Mouse (Mus musculus): ENCODE data around the gene Mbnl1. TPM values are rescaled to one million over a fixed set of nuclear protein-coding genes. Genes with fewer than 3 reads are reported as not detected.

Mbnl1 gene
- total RNA-seq, 2 experiments from 2014 or later = 110 to 116 TPM

DNA sequence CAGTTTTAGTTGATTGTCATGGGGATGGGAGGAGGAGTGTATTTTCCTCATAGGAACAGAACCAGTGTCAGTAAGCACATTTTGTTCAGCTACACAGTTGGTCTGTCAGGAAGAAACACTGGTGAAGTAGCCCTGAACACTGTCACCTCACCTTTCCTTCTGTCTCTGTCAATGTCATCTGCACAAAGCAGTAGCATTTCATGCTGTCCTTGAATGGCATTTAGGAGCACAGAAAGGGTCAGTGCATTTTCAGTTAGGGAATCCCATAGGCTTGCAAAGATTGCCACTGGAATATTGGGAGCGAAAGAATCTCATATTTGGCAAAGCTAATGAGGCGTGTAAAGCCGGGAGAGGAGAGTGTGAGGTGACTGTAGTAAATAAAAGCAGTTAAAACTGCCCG, 114.5 kb downstream of the Mbnl1 start:
- intact Hi-C loops (cut with DNase I) = no loop called here

DNA sequence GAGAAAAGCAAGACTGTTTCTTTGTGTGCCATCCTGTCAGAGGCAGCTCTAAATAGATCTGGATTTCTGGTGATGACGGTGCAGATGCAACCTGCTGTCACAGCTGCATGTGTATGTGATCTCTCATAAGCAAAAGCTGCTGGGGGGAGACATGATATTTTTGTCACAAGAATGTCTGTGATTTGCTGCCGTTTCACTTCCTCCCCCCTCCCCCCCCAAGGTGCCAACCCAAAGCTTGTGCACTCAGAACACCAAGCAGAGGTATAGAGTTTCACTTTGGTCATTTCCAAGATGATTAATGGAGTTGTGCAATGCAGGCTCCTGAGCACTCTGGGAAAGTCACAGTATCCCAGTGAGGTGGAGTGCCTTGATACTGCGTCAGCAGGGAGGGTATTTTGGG, 116.7 kb downstream of the Mbnl1 start:
- no peak for DNase-seq (ENCODE audit: low spot score in 2 of 2)
- intact Hi-C loops (cut with DNase I) = no loop called here

More for the DNA sequence above, 114.5 kb downstream of the Mbnl1 start:
- no peak for DNase-seq (ENCODE audit: low spot score in 2 of 2)

DNA sequence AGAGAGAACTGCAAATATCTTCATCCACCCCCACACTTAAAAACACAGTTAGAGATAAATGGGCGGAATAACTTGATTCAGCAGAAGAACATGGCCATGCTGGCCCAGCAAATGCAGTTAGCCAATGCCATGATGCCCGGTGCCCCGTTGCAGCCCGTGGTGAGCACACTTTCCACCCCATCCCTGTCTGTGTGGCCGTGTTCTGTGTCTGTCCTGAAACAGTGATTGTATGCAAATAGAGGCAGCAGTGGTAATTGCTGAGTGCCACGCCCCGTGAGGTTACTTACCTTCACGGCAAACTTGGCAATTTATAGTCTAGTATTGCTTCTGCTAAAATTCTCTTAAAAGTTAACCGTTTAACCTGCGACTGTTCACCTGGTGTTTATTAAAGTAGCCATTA, 123.0 kb downstream of the Mbnl1 start:
- intact Hi-C loops (cut with DNase I) = no loop called here
- no peak for DNase-seq (ENCODE audit: low spot score in 2 of 2)

DNA sequence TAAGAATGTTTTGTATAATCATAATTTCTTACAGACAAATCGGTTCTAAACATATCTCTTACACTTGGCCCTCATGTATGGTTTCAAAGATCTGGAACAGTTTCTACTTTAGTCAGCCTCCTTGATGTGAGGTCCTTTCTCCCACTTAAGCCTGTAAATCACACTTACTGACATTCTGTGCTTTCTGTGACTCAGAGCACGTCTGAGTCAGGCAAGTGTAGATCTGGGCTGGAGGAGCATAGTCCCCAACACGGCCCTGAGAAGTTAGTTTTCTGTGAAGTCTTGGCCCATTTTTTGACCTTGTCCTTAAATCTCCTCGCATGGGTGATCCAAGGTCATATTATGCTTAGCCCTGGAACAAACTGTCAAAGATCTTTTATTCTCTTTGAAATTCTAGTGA, 124.4 kb downstream of the Mbnl1 start:
- no peak for DNase-seq (ENCODE audit: low spot score in 2 of 2)
- intact Hi-C loops (cut with DNase I) = no loop called here

DNA sequence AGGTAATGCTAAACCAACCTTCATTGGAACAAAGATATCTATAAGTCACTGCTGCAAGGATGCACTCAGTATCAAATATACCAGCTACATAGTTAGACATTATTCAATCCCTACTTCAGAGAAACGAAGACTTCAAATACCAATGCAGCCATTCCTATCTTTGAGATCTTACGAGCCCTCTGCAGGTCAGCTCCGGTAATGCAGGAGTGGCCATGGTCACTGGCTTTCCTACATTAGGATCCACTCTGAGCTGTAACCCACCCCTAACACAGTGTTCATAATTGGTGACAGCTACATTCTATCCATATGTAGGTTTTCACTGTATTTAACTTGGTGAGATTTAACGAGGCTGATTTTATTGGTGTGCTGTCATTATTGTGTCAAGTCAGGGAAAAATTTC, 129.1 kb downstream of the Mbnl1 start:
- DNase-seq (ENCODE audit: low spot score in 2 of 2) = peak; percentile 72 to 76
- intact Hi-C loops (cut with DNase I) = no loop called here

DNA sequence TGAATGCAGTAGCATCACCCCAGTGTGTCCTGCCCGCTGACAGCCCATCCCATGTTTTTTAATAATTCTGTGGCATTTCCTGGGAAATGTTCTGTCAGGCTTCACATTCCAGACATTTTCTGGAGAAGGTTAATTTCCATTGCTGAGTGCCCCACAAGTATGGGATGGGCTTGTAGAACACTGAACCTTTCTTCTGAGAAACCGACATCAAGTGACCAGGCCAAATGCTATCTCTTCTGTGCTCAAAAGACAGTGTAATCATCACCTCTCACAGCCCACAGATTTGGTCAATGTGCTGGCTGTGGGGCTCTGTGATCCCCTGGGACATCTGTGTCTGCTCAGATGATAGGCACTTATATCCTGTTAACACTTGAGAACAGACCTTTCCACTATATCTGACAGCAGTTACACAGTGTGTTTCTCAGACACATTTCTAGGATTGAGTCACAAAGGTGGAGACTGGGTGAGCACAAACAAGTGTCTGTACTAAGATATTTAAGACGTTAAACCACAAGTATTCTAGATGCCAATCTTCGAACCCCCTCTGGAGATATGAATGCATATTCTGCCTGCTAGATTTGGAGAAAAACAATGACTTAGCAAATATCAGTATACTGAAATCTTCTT, 130.4 kb downstream of the Mbnl1 start:
- intact Hi-C loops (cut with DNase I) = no loop called here
- no peak for DNase-seq (ENCODE audit: low spot score in 2 of 2)

DNA sequence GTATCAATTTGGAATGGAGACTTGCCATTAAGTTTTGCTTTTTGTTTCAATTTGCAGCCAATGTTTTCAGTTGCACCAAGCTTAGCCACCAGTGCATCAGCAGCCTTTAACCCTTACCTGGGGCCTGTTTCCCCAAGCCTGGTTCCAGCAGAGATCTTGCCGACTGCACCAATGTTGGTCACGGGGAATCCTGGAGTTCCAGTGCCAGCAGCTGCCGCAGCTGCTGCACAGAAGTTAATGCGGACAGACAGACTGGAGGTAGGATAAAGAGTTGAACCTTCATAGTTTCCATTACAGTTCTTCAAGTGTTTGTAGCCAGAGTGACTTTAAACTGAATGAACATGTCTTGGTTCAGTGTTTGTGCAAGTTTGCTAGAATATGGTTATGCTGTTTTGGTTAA, 131.0 kb downstream of the Mbnl1 start:
- intact Hi-C loops (cut with DNase I) = no loop called here
- no peak for DNase-seq (ENCODE audit: low spot score in 2 of 2)

DNA sequence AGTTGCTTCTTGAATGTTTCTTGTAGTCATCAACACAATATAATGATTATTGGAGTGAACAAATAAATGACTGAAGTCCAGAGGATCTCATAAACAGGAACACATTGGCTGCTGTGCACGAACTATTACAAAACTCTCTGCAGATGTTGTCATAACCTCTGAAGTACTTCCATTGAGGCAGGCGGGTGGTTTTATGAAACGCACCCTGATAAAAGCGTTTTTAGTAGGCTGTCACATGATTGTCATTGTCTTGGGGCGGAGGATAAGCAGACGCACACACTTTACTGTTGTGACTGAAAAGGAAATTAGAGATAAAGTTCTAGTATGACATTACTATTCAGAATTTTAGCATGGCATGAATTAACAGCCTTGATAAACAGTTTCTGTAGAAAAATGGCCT, 131.6 kb downstream of the Mbnl1 start:
- intact Hi-C loops (cut with DNase I) = no loop called here
- no peak for DNase-seq (ENCODE audit: low spot score in 2 of 2)

DNA sequence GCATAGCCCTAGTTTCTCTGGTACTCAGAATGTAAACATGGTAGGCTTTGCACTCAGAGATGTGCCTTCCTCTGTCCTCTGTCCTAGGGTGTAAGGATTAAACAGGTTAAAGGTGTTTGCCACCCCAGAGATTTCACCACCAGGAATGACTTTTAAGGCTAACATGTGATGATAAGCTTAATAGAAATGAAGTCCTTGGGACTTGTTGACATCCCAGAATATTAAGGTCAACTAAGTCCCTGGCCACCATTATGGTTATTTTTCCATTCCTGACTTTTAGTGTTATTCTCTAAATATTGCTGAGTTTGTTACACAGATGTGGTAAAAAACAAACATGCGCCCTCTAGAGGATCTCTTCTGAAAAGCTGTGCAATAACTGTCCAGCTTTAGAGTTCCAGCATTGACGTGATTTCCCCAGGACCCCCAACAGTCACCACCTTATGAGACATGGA, 136.3 kb downstream of the Mbnl1 start:
- DNase-seq (ENCODE audit: low spot score in 2 of 2) = peak; percentile 43 to 49
- intact Hi-C loops (cut with DNase I) = no loop called here

DNA sequence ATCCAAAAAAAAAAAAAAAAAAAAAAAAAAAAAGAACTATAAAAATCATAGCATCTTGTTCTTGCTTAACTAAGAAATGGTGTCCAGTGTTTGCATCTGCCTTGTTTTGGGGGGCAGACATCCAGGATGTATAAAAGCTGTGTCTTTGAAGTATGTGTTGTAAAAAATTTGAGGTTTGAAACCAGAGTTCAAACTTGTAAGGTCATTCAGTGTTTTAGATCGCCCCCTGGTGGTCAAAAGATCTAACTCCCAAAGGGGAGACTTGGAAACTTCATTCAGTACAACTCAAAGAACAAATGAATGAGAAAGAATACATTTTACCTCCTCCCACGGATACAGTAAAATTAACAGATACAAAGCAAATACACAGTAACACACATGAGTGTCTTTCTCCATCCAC, 139.2 kb downstream of the Mbnl1 start:
- DNase-seq (ENCODE audit: low spot score in 2 of 2) = peak; percentile 63 to 75
- intact Hi-C loops (cut with DNase I) = loop anchor here (5.0 kb wide), 2 partner anchors 85 to 110 kb away; no protein-coding TSS in a partner anchor

DNA sequence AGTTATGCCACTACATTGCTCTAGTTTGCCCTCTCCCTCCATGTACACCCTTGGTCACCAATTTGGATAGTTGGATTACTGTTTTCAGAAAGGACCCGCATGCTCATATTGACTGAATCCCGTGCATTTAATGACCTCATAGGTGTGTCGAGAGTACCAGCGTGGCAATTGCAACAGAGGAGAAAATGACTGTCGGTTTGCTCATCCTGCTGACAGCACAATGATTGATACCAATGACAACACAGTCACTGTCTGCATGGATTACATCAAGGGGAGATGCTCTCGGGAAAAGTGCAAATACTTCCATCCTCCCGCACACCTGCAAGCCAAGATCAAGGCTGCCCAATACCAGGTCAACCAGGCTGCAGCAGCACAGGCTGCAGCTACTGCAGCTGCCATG, 140.5 kb downstream of the Mbnl1 start:
- intact Hi-C loops (cut with DNase I) = loop anchor here (5.0 kb wide), 2 partner anchors 86 to 111 kb away; no protein-coding TSS in a partner anchor

DNA sequence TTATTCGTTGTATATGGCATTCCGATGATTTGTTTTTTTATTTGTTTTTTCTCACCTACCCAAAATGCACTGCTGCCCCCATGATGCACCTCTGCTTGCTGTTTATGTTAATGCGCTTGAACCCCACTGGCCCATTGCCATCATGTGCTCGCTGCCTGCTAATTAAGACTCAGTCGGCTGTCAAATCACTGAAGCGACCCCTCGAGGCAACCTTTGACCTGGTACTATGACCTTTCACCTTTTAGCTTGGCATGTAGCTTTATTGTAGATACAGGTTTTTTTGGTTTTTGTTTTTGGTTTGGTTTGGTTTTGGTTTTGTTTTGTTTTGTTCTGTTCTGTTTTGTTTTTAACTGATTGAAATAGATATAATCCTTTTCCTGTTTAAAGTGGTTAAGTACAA, 141.9 kb downstream of the Mbnl1 start:
- intact Hi-C loops (cut with DNase I) = loop anchor here (5.0 kb wide), 2 partner anchors 87 to 112 kb away; no protein-coding TSS in a partner anchor
- no peak for DNase-seq (ENCODE audit: low spot score in 2 of 2)

More for the DNA sequence above, 140.5 kb downstream of the Mbnl1 start:
- DNase-seq (ENCODE audit: low spot score in 2 of 2) = no peak

DNA sequence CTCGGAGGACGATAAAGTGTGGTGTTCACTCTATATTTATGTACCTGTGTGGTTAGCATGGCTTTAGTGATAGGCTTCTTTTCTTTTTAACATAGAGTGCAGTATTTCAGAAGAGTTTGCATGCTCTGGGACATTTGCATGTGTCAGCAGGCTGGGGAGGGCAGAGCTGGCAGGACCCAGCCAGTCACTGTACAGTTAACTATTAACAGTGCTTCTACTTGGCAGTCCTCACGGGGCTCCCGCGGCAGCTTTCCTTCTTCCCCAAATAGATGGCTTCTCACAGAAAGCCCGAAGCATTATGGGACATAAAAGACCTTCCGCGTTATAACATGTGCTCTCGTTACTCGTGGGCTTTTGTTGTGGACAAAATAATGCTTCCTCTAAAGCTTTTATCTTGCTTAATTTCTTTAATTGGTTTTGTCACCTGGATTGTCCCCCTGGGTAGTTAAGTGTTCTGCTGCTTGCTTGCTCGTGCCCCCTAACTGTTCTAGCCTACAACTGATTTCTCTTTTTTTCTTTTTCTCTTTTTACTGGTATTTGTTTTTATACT, 142.5 kb downstream of the Mbnl1 start:
- intact Hi-C loops (cut with DNase I) = no loop called here
- DNase-seq (ENCODE audit: low spot score in 2 of 2) = peak; percentile 16 to 17

DNA sequence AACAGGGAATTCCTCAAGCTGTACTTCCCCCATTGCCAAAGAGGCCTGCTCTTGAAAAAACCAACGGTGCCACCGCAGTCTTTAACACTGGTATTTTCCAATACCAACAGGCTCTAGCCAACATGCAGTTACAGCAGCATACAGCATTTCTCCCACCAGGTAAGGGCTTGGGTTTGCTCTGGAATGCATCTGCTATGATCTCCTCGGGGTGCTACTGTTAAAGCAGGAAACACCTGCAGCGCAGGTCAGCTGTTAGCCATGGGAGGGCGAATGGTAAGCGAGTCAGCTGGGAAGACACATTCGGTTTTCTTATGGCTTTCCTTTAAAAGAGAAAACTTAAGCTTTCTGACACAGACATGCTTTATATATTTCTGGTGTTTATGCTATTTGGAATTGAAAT, 143.0 kb downstream of the Mbnl1 start:
- no peak for DNase-seq (ENCODE audit: low spot score in 2 of 2)
- intact Hi-C loops (cut with DNase I) = no loop called here

DNA sequence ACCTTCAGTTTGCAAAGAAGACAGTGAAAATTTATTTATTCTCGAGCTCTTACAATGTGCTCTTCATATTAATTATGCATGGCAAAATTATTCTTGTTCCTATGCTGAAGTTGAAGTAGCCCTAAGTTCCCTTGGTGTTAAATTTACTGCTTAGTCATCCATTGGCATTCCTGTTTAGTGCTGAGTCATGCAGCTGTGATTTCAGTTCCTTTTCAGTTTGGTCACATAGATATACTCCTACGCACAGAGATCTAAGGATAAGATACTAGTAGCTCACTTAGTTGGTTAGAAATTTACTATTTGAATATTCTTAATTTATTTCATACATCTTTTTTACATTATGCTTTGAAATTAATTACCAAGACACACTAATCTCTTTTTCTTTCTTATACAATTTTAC, 143.5 kb downstream of the Mbnl1 start:
- peak in 1 of 2 experiments; percentile 23 for DNase-seq (ENCODE audit: low spot score in 2 of 2)
- intact Hi-C loops (cut with DNase I) = no loop called here

DNA sequence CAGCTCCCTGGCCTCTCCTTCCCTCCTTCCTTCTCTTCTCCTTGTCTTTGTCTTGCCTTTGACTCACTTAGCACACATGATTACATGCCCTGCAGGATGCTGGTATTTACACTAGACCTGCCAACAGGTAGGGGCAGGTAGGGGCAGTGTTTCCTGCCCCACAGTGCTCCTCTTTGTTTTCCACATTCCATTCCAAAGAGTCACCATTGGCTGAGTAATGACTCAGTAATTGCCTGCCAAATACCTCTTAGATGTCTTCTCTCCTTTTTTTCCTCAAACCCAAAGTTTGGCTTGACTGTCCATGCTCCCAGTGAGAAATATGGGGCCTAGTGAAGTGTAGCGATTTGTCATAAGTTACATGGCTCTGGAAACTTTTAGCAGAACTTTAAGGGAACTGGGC, 145.0 kb downstream of the Mbnl1 start:
- intact Hi-C loops (cut with DNase I) = no loop called here
- no peak for DNase-seq (ENCODE audit: low spot score in 2 of 2)

DNA sequence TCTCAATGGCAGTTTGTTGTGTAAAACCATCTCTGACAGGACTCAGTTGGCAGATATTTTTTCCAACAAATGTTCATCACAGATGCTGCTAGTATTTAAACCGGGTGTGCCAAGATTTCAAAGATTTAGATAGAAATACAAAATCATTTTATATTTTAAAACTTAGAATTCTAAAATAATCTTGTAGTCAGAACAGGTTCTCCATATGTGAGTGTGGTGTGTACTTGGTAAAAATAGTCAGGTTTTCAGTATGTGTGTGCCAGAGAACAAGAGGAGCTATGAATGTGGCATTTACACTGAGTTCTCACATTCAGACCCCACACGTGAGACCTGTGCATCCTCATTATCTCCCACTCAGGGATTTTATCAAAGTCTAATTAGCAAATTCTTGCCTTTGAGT, 147.6 kb downstream of the Mbnl1 start:
- DNase-seq (ENCODE audit: low spot score in 2 of 2) = peak; percentile 15 to 71
- intact Hi-C loops (cut with DNase I) = no loop called here

DNA sequence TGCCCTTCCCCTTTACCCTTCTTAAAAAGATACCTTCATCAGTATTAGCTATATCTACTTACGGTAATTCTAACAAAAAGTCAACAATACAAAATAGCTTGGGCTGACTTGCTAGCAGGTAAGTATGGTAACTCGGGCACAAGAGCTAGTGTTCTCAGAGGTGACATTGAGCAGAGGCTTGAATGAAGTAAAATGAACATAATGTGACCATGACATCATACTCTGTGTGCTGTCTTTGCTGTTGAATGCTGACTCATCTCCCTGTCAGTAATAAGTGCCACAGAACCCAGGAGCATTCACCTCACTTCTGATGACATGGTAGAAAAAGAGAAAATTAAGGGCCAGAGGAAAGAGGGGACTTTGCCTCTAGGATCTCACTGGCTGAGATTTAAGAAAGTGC, 158.6 kb downstream of the Mbnl1 start:
- intact Hi-C loops (cut with DNase I) = no loop called here
- no peak for DNase-seq (ENCODE audit: low spot score in 2 of 2)

DNA sequence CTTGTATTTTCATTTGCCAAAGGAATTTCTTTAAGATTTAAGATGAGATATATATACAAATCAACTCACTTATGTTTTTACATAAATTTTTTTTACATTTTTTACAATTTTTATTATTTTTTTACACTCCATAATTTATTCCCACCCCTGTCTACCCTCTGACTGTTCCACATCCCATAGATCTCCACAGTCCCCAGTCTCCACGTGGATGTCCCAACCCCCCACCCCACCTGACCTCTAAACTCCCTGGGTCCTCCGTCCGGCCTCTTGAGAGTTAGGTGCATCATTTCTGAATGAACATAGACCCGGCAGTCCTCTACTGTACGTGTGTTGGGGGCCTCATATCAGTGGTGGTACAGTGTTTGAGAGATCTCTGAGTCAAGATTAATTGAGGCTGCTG, 159.1 kb downstream of the Mbnl1 start:
- no peak for DNase-seq (ENCODE audit: low spot score in 2 of 2)
- intact Hi-C loops (cut with DNase I) = no loop called here

DNA sequence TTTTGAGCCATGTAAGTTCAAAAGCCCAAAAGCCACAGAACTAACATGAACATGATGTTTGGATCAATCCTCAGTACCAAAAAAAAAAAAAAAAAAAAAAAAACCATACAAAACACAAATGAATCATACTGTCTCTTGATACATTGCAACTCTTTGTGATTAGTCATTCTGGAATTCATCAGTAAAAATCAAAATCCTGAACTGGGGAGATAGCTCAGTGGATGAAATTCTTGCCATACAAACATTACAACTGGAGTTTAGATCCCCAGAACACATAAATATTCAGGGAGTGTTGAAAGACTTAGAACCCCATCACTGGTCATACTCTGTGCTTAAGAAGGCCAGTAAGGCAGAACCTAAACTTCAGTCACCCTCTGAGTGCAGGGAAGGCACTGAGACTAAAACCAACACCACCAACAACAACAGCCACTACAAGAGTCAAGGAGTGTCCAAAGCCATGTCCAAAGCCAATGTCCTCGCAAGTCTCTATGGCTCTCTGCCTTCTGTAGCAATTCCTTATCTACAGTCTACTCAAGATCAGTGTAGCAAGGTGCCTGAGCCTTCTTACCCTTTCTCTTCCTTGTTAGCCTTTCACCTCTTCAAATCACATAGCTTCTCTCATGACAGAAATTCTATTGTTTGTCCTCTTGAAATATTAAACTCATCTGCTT, 160.3 kb downstream of the Mbnl1 start:
- intact Hi-C loops (cut with DNase I) = no loop called here
- no peak for DNase-seq (ENCODE audit: low spot score in 2 of 2)

DNA sequence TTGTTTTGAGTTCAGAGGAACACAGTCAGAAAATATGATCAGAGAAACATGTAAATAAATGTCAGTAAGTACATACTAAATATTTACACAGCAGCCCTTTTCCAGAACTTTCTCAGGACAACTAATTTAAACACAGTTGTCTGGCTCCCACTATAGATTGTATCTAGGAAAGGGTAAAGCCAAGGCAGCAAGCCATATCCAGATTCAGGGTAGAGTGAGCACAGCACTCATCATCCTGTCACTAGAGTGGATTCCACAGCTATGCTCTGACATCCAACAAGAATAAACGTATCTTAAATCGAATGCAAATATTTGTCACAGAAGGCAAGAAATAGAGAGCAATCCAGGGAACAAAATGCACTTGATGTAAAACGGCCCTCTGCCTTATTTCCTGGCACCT, 165.9 kb downstream of the Mbnl1 start:
- DNase-seq (ENCODE audit: low spot score in 2 of 2) = no peak
- intact Hi-C loops (cut with DNase I) = no loop called here

Data from left cerebral cortex, postnatal 14 days (tissue).